Mouse (Mus musculus): ENCODE results near the gene Vmn2r21. TPM values are rescaled to one million over a fixed set of nuclear protein-coding genes. Genes with fewer than 3 reads are reported as not detected.
"Not testable (repeated sequence)": the region's sequence is repeated elsewhere in the genome, so short reads cannot be mapped to it uniquely, and the experiment has no call there.

The Vmn2r21 gene
- polyA plus RNA-seq (2015; fragmentation: Nextera tagmentation; extraction: Ambion mirVana), result not detected in 2 replicates

- H3K4me3 ChIP-seq (replicated peaks); H3K36me3 ChIP-seq; H3K27me3 ChIP-seq (replicated peaks); H3K4me2 ChIP-seq; H3K9me3 ChIP-seq (replicated peaks); H3K9ac ChIP-seq (replicated peaks); ATAC-seq (ENCODE audit: low FRiP score); H3K27ac ChIP-seq (replicated peaks); H3K4me1 ChIP-seq: not testable (repeated sequence)
- no CpG with 5 or more reads among the region's 4 CpGs for WGBS
These were observed at the start of gene Vmn2r21 for GRCm38 (mm10) chr6:123533306-123533705. TSS of gene Vmn2r21 (minus strand) at chr6:123533406.

DNA sequence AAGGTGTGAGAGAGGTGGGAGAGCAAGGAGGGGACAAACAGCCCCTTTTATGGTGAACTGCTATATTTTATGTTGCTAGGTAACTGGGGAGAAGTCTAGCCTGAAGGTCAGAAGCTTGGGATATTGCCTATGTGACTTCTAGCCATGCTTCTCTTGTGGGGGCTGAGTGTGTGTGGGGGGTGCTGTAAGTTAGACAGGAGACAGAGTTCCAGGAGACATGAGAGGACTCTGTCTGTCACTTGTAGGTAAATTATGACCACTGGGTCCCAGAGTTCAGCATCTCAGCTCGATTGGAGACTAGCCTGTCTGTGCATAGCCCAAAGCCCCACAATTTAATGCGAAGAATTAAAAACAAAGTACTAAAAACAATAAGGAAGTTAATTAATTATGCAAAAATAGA lies 41.5 kb upstream of the Vmn2r21 start:
- H3K36me3 ChIP-seq; H3K4me1 ChIP-seq; H3K9ac ChIP-seq (replicated peaks); H3K27ac ChIP-seq (replicated peaks); H3K4me3 ChIP-seq (replicated peaks); H3K27me3 ChIP-seq (replicated peaks); H3K4me2 ChIP-seq; H3K9me3 ChIP-seq (replicated peaks); ATAC-seq (ENCODE audit: low FRiP score): not testable (repeated sequence)
- no CpG with 5 or more reads among the region's 2 CpGs for WGBS

DNA sequence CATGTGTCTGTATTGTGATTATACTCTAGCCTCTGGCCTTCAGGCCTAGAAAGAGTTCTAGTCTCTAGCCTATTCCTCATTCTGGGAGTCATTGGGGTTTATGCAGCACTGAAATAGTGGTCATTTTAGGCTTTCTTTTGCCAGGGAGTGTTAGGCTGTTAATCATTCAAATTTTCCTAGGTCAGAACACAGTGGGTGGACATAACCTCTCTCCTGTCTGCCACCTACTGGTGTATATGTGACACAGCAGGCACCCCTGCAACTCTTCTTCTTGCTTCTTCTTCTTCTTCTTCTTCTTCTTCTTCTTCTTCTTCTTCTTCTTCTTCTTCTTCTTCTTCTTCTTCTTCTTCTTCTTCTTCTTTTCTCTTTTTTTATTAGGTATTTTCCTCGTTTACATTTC lies 6.5 kb upstream of the Vmn2r21 start:
- not testable (repeated sequence) for H3K27me3 ChIP-seq (replicated peaks); H3K27ac ChIP-seq (replicated peaks); H3K4me1 ChIP-seq; H3K9me3 ChIP-seq (replicated peaks); ATAC-seq (ENCODE audit: low FRiP score); H3K4me3 ChIP-seq (replicated peaks); H3K4me2 ChIP-seq; H3K9ac ChIP-seq (replicated peaks); H3K36me3 ChIP-seq
- no CpG with 5 or more reads among the region's 1 CpGs for WGBS

GRCm38 (mm10) chr6:123522263-123523011 lies 10.8 kb downstream of the Vmn2r21 start:
- ATAC-seq (ENCODE audit: low FRiP score); H3K4me2 ChIP-seq; H3K27me3 ChIP-seq (replicated peaks); H3K9ac ChIP-seq (replicated peaks); H3K4me3 ChIP-seq (replicated peaks); H3K9me3 ChIP-seq (replicated peaks); H3K4me1 ChIP-seq; H3K36me3 ChIP-seq; H3K27ac ChIP-seq (replicated peaks): not testable (repeated sequence)
- no CpG with 5 or more reads among the region's 8 CpGs for WGBS

DNA sequence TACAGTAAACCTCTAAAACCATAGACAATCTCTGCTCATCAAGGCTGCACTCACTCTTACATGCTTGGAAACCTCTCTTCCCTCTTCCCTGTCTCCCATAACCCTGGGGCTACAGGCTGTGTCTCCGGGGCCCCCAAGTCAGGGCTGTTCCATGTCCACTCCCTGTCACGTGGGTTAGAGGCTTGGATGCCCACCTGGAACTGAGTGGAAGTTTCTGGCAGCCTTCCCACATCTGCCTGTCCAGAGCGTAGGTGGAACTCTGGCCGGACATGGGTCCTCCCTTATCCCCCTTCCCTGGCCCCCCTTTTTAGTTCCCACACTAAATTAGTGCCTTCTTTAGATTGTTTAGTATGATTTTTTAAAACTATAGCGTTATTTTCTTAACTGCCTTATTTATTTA lies 60.2 kb downstream of the Vmn2r21 start:
- not testable (repeated sequence) for H3K27me3 ChIP-seq (replicated peaks); H3K9ac ChIP-seq (replicated peaks); H3K4me1 ChIP-seq; H3K4me3 ChIP-seq (replicated peaks); ATAC-seq (ENCODE audit: low FRiP score); H3K27ac ChIP-seq (replicated peaks); H3K36me3 ChIP-seq; H3K4me2 ChIP-seq; H3K9me3 ChIP-seq (replicated peaks)
- WGBS, result no CpG with 5 or more reads among the region's 5 CpGs

DNA sequence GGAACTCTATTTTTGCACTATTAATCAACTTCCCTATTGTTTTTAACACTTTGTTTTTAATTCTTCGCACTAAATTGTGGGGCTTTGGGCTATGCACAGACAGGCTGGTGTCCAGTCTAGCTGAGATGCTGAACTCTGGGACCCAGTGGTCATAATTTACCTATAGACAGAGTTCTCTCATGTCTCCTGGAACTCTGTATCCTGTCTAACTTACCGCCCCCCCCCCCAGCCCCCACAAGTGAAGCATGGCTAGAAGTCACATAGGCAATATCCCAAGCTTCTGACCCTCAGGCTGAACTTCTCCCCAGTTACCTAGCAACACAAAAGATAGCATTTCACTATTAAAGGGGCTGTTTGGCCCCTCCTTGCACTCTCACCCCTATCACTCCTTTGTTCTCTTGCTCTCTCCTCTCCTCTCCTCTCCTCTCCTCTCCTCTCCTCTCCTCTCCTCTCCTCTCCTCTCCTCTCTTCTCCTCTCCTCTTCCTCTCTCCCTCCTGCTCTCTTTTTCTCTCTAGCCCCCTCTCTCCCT lies 60.7 kb downstream of the Vmn2r21 start:
- not testable (repeated sequence) for H3K27me3 ChIP-seq (replicated peaks); H3K36me3 ChIP-seq; H3K27ac ChIP-seq (replicated peaks); ATAC-seq (ENCODE audit: low FRiP score); H3K4me1 ChIP-seq; H3K4me3 ChIP-seq (replicated peaks); H3K9ac ChIP-seq (replicated peaks); H3K9me3 ChIP-seq (replicated peaks); H3K4me2 ChIP-seq
- no CpG with 5 or more reads among the region's 2 CpGs for WGBS

GRCm38 (mm10) chr6:123468651-123469050 lies 64.6 kb downstream of the Vmn2r21 start:
- not testable (repeated sequence) for H3K9ac ChIP-seq (replicated peaks); H3K27me3 ChIP-seq (replicated peaks); H3K4me1 ChIP-seq; H3K36me3 ChIP-seq; H3K4me2 ChIP-seq; ATAC-seq (ENCODE audit: low FRiP score); H3K9me3 ChIP-seq (replicated peaks); H3K4me3 ChIP-seq (replicated peaks); H3K27ac ChIP-seq (replicated peaks)
- no CpG with 5 or more reads among the region's 1 CpGs for WGBS

Other genes starting within 250 kb of the Vmn2r21 start
- 0.31 TPM in 1 of 2 replicates, not detected in the other for gene Clec4e, start 243.5 kb downstream of the Vmn2r21 start, polyA plus RNA-seq (2015; fragmentation: Nextera tagmentation; extraction: Ambion mirVana)
- gene Vmn2r19, start 225.1 kb downstream of the Vmn2r21 start, polyA plus RNA-seq (2015; fragmentation: Nextera tagmentation; extraction: Ambion mirVana), result not detected in 2 replicates
- gene Vmn2r20, start 115.3 kb downstream of the Vmn2r21 start, polyA plus RNA-seq (2015; fragmentation: Nextera tagmentation; extraction: Ambion mirVana), result not detected in 2 replicates
- not detected in 2 replicates for gene Vmn2r22, start 117.3 kb upstream of the Vmn2r21 start, polyA plus RNA-seq (2015; fragmentation: Nextera tagmentation; extraction: Ambion mirVana)
- gene Vmn2r23, start 169.3 kb upstream of the Vmn2r21 start, polyA plus RNA-seq (2015; fragmentation: Nextera tagmentation; extraction: Ambion mirVana), result not detected in 2 replicates
- not detected in 2 replicates for gene Vmn2r24, start 245.5 kb upstream of the Vmn2r21 start, polyA plus RNA-seq (2015; fragmentation: Nextera tagmentation; extraction: Ambion mirVana)

Measured in neural tube, embryonic 15.5 days (tissue).